16 mouse cellular contexts compared by ENCODE assay signal in genomic region chr10:25982617-25983016, GRCm38 (mm10).
"Had no signal": no experiment of that assay in that cellular context is flagged by ENCODE, and none has a peak within 500 bp of the region (broad histone marks: within the 10 kb centered on the region; RNA-seq: fewer than 3 reads in every experiment).

No protein-coding gene starts in this region.

- H3K36me3 ChIP-seq: kidney, embryonic 15.5 days; limb, embryonic 15.5 days; liver, embryonic 12.5 days; lung, embryonic 15.5 days had no signal

- H3K4me1 ChIP-seq: kidney, embryonic 15.5 days; limb, embryonic 15.5 days; liver, embryonic 12.5 days; lung, embryonic 15.5 days; megakaryocyte, embryonic 14.5 days; neural tube, embryonic 13.5 days had no signal

- H3K4me3 ChIP-seq: kidney, embryonic 15.5 days; limb, embryonic 15.5 days; liver, embryonic 12.5 days; lung, embryonic 15.5 days; megakaryocyte, embryonic 14.5 days; neural tube, embryonic 13.5 days had no signal

- DNase-seq: kidney, adult 2 months; kidney, postnatal 14 days; layer of hippocampus, postnatal 36 days; lung, postnatal 14 days; retina, postnatal 1 day; right cerebral cortex, postnatal 25 days; thymus, postnatal 14 days had no signal

- H3K27ac ChIP-seq: kidney, embryonic 15.5 days; limb, embryonic 15.5 days; liver, embryonic 12.5 days; lung, embryonic 15.5 days; macrophage; neural tube, embryonic 13.5 days had no signal

- H3K27me3 ChIP-seq: kidney, embryonic 15.5 days; limb, embryonic 15.5 days; liver, embryonic 12.5 days; lung, embryonic 15.5 days; megakaryocyte, embryonic 14.5 days; neural tube, embryonic 13.5 days had no signal

- H3K9me3 ChIP-seq: kidney, embryonic 15.5 days; limb, embryonic 15.5 days; liver, embryonic 12.5 days; lung, embryonic 15.5 days; megakaryocyte, embryonic 14.5 days had no signal

- H3K9ac ChIP-seq: kidney, embryonic 15.5 days; limb, embryonic 15.5 days; liver, embryonic 12.5 days; lung, embryonic 15.5 days; neural tube, embryonic 13.5 days had no signal

- ATAC-seq: liver, embryonic 12.5 days; midbrain, embryonic 16.5 days had no signal

- H3K4me2 ChIP-seq: kidney, embryonic 15.5 days; limb, embryonic 15.5 days; liver, embryonic 12.5 days; lung, embryonic 15.5 days; midbrain, embryonic 11.5 days; neural tube, embryonic 13.5 days had no signal
